Mouse (Mus musculus): Measurements from ENCODE around the gene Tcf7l2. TPM values are rescaled to one million over a fixed set of nuclear protein-coding genes. Genes with fewer than 3 reads are reported as not detected.

The Tcf7l2 gene
- polyA plus RNA-seq, 1 experiment from 2014 or later = 48.2 TPM

GRCm38 (mm10) chr19:55846256-55846655 lies 104.6 kb downstream of the Tcf7l2 start:
- Histone ChIP-seq H3K27ac (no peak overlapping the region; the same call in 1 of the 2 replicates), H3K4me3 (no peak overlapping the region), H3K36me3 (no peaks in the 10 kb centered on the region), H3K4me1 (replicated peaks) (peaks cover 42% of the 10 kb centered on the region), H3K9me3 (replicated peaks) (no peaks in the 10 kb centered on the region), H3K4me2 (no peak overlapping the region), H3K27me3 (no peaks in the 10 kb centered on the region), H3K9ac (no peak overlapping the region)
- ATAC-seq (replicated peaks; ENCODE audit: insufficient number of reproducible peaks, insufficient read depth, low FRiP score, low read depth) = no peak
- WGBS = 58% methylated on average over 6 of the region's 6 CpGs

- Histone ChIP-seq H3K27ac (no peak overlapping the region), H3K27me3 (no peaks in the 10 kb centered on the region), H3K9ac (no peak overlapping the region), H3K4me3 (no peak overlapping the region), H3K36me3 (no peaks in the 10 kb centered on the region), H3K4me1 (replicated peaks) (peaks cover 43% of the 10 kb centered on the region), H3K4me2 (no peak overlapping the region), H3K9me3 (replicated peaks) (no peaks in the 10 kb centered on the region)
- 69% methylated on average over 4 of the region's 4 CpGs for WGBS
- no peak for ATAC-seq (replicated peaks; ENCODE audit: insufficient number of reproducible peaks, insufficient read depth, low FRiP score, low read depth)
These were observed 105.4 kb downstream of the Tcf7l2 start for GRCm38 (mm10) chr19:55847043-55847442.

GRCm38 (mm10) chr19:55850402-55851078 lies 108.9 kb downstream of the Tcf7l2 start:
- no peak overlapping the region for H3K4me2 ChIP-seq
- H3K27me3 ChIP-seq = no peaks in the 10 kb centered on the region
- 38% methylated on average over 8 of the region's 8 CpGs for WGBS
- no peaks in the 10 kb centered on the region for H3K36me3 ChIP-seq
- H3K9ac ChIP-seq = no peak overlapping the region
- H3K4me3 ChIP-seq = no peak overlapping the region
- H3K4me1 ChIP-seq (replicated peaks) = peaks cover 58% of the 10 kb centered on the region
- H3K9me3 ChIP-seq (replicated peaks) = no peaks in the 10 kb centered on the region
- peak overlapping the region; percentile 69 for H3K27ac ChIP-seq
- peak; percentile 89 for ATAC-seq (replicated peaks; ENCODE audit: insufficient number of reproducible peaks, insufficient read depth, low FRiP score, low read depth)

- H3K27ac ChIP-seq = no peak overlapping the region
- no peaks in the 10 kb centered on the region for H3K27me3 ChIP-seq
- no peak overlapping the region for H3K9ac ChIP-seq
- H3K4me3 ChIP-seq = no peak overlapping the region
- no peaks in the 10 kb centered on the region for H3K36me3 ChIP-seq
- 73% methylated on average over 19 of the region's 19 CpGs for WGBS
- no peaks in the 10 kb centered on the region for H3K9me3 ChIP-seq (replicated peaks)
- no peak for ATAC-seq (replicated peaks; ENCODE audit: insufficient number of reproducible peaks, insufficient read depth, low FRiP score, low read depth)
- peaks cover 52% of the 10 kb centered on the region for H3K4me1 ChIP-seq (replicated peaks)
- H3K4me2 ChIP-seq = no peak overlapping the region
These were observed 110.1 kb downstream of the Tcf7l2 start for GRCm38 (mm10) chr19:55851498-55852324.

- no peak overlapping the region for H3K9ac ChIP-seq
- no peak overlapping the region for H3K27ac ChIP-seq
- H3K27me3 ChIP-seq = no peaks in the 10 kb centered on the region
- H3K36me3 ChIP-seq = no peaks in the 10 kb centered on the region
- peaks cover 50% of the 10 kb centered on the region for H3K4me1 ChIP-seq (replicated peaks)
- no peak overlapping the region for H3K4me2 ChIP-seq
- no peak overlapping the region for H3K4me3 ChIP-seq
- WGBS = 74% methylated on average over 10 of the region's 10 CpGs
- no peaks in the 10 kb centered on the region for H3K9me3 ChIP-seq (replicated peaks)
- no peak for ATAC-seq (replicated peaks; ENCODE audit: insufficient number of reproducible peaks, insufficient read depth, low FRiP score, low read depth)
These were observed 112.8 kb downstream of the Tcf7l2 start for GRCm38 (mm10) chr19:55854389-55854788.

- no peak overlapping the region for H3K4me3 ChIP-seq
- no peaks in the 10 kb centered on the region for H3K9me3 ChIP-seq (replicated peaks)
- H3K4me1 ChIP-seq (replicated peaks) = peaks cover 45% of the 10 kb centered on the region
- no peak overlapping the region for H3K27ac ChIP-seq
- no peak overlapping the region for H3K9ac ChIP-seq
- no peak overlapping the region for H3K4me2 ChIP-seq
- no peak for ATAC-seq (replicated peaks; ENCODE audit: insufficient number of reproducible peaks, insufficient read depth, low FRiP score, low read depth)
- H3K36me3 ChIP-seq = no peaks in the 10 kb centered on the region
- H3K27me3 ChIP-seq = no peaks in the 10 kb centered on the region
- 66% methylated on average over 5 of the region's 5 CpGs for WGBS
These were observed 114.0 kb downstream of the Tcf7l2 start for GRCm38 (mm10) chr19:55855571-55855970.

GRCm38 (mm10) chr19:55857328-55857727 lies 115.7 kb downstream of the Tcf7l2 start:
- no peaks in the 10 kb centered on the region for H3K36me3 ChIP-seq
- no peaks in the 10 kb centered on the region for H3K27me3 ChIP-seq
- H3K27ac ChIP-seq = no peak overlapping the region
- H3K9me3 ChIP-seq (replicated peaks) = no peaks in the 10 kb centered on the region
- peaks cover 39% of the 10 kb centered on the region for H3K4me1 ChIP-seq (replicated peaks)
- H3K9ac ChIP-seq = no peak overlapping the region
- H3K4me3 ChIP-seq = no peak overlapping the region
- ATAC-seq (replicated peaks; ENCODE audit: insufficient number of reproducible peaks, insufficient read depth, low FRiP score, low read depth) = no peak
- 84% methylated on average over 4 of the region's 4 CpGs for WGBS
- no peak overlapping the region for H3K4me2 ChIP-seq

GRCm38 (mm10) chr19:55860009-55860743 lies 118.6 kb downstream of the Tcf7l2 start:
- Histone ChIP-seq H3K36me3 (0 out of 2 replicates have a peak, but pooled peaks cover 3% of the 10 kb centered on the region), H3K9me3 (replicated peaks) (no peaks in the 10 kb centered on the region), H3K4me2 (no peak overlapping the region), H3K4me1 (replicated peaks) (peaks cover 24% of the 10 kb centered on the region), H3K4me3 (no peak overlapping the region), H3K27me3 (no peaks in the 10 kb centered on the region), H3K27ac (no peak overlapping the region), H3K9ac (no peak overlapping the region)
- WGBS = 62% methylated on average over 10 of the region's 10 CpGs
- ATAC-seq (replicated peaks; ENCODE audit: insufficient number of reproducible peaks, insufficient read depth, low FRiP score, low read depth) = no peak

- no peak overlapping the region for H3K27ac ChIP-seq
- WGBS = 43% methylated on average over 2 of the region's 2 CpGs
- H3K9me3 ChIP-seq (replicated peaks) = no peaks in the 10 kb centered on the region
- H3K9ac ChIP-seq = no peak overlapping the region
- H3K4me1 ChIP-seq (replicated peaks) = peaks cover 26% of the 10 kb centered on the region
- no peak overlapping the region for H3K4me2 ChIP-seq
- H3K4me3 ChIP-seq = no peak overlapping the region
- 0 out of 2 replicates have a peak, but pooled peaks cover 3% of the 10 kb centered on the region for H3K36me3 ChIP-seq
- ATAC-seq (replicated peaks; ENCODE audit: insufficient number of reproducible peaks, insufficient read depth, low FRiP score, low read depth) = no peak
- no peaks in the 10 kb centered on the region for H3K27me3 ChIP-seq
These were observed 120.1 kb downstream of the Tcf7l2 start for GRCm38 (mm10) chr19:55861746-55862145.

- no peak for ATAC-seq (replicated peaks; ENCODE audit: insufficient number of reproducible peaks, insufficient read depth, low FRiP score, low read depth)
- H3K4me1 ChIP-seq (replicated peaks) = peaks cover 30% of the 10 kb centered on the region
- no peaks in the 10 kb centered on the region for H3K9me3 ChIP-seq (replicated peaks)
- no peak overlapping the region for H3K9ac ChIP-seq
- 0 out of 2 replicates have a peak, but pooled peaks cover 3% of the 10 kb centered on the region for H3K36me3 ChIP-seq
- WGBS = 69% methylated on average over 3 of the region's 3 CpGs
- no peak overlapping the region for H3K4me3 ChIP-seq
- H3K4me2 ChIP-seq = no peak overlapping the region
- H3K27me3 ChIP-seq = no peaks in the 10 kb centered on the region
- no peak overlapping the region for H3K27ac ChIP-seq
These were observed 120.9 kb downstream of the Tcf7l2 start for GRCm38 (mm10) chr19:55862559-55862958.

GRCm38 (mm10) chr19:55865049-55865448 lies 123.4 kb downstream of the Tcf7l2 start:
- 89% methylated on average over 2 of the region's 2 CpGs for WGBS
- Histone ChIP-seq H3K4me1 (replicated peaks) (peaks cover 36% of the 10 kb centered on the region), H3K9ac (no peak overlapping the region), H3K4me3 (no peak overlapping the region), H3K27me3 (no peaks in the 10 kb centered on the region), H3K4me2 (no peak overlapping the region), H3K36me3 (0 out of 2 replicates have a peak, but pooled peaks cover 3% of the 10 kb centered on the region), H3K27ac (no peak overlapping the region), H3K9me3 (replicated peaks) (no peaks in the 10 kb centered on the region)
- ATAC-seq (replicated peaks; ENCODE audit: insufficient number of reproducible peaks, insufficient read depth, low FRiP score, low read depth) = no peak

Measured in heart, embryonic 15.5 days (tissue).